Mouse (Mus musculus) frontal cortex, adult (tissue): ENCODE results near the gene Map3k7.
"Not testable (repeated sequence)": the region's sequence is repeated elsewhere in the genome, so short reads cannot be mapped to it uniquely, and the experiment has no call there.

Experiments
- ATAC-seq: cut with Nextera tagmentation; 2 replicates; pipeline ENCODE4 v1.9.2; 2017; ENCODE audit warnings: mild to moderate bottlenecking, moderate library complexity, mixed read lengths; ENCODE audit not compliant: low TSS enrichment

The Map3k7 gene

GRCm38 (mm10) chr4:31993386-31993785 is 29.5 kb downstream of the Map3k7 start:
- ATAC-seq = no peak

DNA sequence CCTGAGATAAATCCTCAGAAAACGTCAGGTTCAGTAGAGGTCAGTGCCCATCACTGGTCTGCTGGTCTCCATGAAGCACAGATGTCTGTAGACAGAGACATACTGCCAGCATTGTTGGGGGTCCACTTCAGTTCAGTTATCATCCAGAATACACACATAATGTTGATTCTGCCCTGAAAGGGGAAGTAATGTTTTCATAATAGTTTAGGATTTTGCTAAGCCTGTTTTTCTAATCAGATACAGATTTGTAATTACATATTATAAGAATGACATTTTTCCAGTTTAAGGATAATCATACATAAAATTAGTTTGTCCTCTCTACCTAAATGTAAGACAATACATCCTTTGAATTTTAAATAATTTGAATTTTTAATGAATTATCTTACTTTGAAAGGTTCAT is 30.0 kb downstream of the Map3k7 start:
- no peak for ATAC-seq

DNA sequence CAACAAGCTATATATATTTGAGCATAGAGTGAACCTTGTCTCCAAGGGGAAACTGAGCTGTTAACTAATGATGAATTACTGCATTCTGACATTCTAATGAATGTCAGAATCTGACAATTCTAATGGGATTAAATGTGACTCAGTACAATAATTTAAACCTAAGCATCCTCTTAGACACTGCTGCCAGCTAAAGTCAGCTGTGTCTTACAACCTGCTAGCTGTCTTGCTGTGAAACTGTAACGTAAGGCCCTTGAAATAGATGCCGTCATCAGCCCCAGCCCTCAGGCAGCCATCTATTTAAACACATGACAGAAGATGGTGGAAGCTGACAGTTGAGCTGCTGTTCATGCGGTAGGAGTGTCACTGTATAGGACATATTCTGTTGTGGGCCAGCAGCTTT is 37.6 kb downstream of the Map3k7 start:
- ATAC-seq = no peak

DNA sequence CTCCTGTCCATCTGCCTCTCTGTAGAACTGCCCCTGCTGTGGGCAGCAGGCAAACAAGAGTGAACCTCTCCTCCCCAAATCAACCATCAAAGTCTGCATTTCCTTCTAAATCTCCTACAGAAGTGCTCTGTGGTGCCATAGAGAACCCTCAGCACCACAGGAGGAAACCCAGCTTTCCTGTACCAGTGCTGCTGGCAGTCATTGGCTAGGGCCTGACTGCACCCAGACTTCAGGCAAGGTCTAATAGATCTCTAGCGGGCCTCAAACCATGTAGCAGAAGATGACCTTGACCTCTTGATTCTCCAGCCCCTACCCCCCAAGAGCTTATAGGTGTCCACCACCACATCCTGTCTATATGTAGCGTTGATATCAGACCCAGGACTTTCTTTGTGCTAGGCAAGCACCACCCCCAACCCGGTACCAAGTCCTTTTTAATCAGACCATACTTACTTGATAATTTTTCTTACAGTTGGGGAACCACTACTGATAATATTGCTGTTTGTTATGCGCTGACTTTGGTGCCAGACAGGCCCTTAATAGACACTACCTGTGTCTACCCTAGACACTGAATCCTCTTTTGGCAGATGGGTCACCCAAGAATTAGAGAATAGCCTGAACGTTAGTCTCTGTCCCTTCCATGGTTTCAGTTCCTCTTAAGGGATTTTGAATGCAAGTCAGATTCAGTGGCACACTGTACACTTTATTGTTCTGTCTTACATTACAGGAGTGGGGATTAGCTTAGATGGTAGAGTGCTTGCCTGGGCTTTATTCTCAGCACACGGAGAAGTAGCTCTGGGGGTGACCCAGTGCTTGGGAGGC is 41.1 kb downstream of the Map3k7 start:
- no peak for ATAC-seq

DNA sequence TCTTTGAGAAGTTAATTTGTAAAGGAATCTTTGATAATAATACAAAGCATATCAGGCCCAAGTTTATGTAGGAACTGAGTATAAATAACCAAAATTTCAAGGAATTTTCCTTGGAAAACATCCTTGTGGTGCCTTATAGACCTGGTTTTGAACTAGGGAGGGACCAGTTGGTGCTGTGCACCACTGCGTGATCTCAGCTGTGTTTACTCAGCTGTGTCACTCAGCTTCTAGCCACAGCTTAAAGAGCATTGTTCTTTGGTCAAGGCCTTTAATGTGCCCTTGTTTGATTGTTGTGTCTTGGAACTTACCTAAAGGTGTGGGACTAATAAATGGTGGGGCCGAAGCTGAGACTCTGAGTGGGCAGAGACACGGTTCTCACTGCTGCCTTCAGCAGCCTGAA is 43.3 kb downstream of the Map3k7 start:
- ATAC-seq = no peak

GRCm38 (mm10) chr4:32008095-32008494 is 44.2 kb downstream of the Map3k7 start:
- no peak for ATAC-seq

DNA sequence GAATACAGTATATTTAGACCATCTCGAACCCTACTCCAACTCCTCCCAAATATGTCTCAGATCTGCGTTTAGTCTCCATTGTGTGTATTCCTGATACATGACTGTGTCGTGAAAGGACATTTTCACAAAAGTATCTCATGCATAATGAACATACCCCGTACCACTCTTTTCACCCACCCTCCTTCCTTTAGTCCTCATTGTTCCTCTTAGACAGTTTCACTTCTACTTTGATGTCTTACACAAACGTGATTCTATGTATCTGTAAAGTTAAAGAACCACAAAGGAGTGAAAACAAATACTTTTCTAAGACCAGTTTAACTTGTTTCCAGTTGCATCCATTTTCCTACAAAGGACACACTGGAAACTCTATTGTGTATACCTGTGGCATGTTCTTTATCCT is 46.9 kb downstream of the Map3k7 start:
- no peak for ATAC-seq

DNA sequence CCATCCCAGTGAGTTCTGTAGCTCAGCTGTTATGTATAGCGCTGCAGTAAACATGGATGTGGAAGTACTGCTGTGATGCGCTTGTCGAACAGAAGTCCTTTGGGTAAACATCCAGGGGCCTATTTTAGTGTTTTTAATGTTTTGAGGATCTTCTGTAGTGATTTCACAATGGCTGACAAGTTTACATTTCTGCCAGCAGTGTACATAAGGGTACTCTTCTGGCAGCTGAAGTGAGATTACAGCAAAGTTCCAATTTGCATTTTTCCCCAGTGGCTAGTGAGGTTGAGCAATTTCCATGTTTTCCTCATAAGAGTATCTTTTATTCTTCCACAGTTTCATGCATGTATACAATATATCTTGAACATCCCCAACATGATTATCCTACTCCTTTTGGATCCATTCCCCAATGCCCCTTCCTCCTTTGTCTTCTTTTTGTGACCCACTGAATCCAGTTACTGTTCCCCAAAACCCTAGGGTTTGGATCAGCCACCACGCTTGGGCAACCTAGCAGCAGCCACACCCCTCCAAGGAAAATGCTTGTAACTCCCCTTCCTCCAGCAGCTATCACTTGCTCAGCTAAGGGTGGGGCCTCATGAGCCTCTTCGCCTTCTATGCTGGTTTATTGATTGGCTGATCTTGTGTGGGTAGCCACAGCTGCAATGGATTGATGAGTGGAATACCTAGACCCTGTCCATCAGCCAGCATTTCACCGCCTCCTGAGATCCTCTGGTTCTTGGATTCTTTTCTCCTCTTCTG is 47.5 kb downstream of the Map3k7 start:
- ATAC-seq = no peak

DNA sequence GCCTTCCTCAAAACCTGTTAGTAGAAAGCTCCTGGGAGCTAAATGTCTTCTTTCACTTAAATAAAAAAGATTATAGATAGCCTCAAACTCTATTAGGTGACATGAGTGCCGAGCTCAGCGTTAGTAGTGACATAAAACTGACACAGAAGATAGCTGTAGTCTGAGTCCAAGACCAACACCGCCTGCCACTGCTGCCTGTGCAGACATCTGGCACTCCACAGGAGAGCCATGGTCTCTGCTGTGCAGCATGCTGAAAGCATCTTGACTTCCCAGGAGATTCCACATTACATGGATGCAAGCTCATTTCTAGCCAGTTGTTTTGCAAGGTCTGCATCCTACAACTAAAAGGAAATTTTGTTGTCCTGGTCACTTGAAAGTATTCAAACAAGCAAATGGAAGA is 57.2 kb downstream of the Map3k7 start:
- no peak for ATAC-seq

DNA sequence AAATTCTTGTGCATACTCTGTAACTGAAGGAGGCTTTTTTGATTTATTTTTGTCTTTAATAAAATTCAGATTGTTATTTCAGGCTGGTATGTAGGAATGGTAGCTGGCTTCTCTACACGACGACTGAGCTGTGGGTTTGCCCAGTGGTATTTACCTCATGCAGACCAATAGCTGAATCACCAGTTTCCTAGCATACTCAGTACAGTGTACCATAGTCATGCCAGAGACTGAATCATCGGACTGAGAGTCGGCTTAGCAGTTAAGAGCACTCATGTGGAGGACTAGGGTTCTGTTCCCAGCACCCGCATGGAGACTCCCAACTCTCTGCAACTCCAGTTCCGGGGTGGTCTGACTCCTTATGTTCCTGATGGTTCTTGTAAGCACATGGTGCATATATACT is 58.4 kb downstream of the Map3k7 start:
- no peak for ATAC-seq

DNA sequence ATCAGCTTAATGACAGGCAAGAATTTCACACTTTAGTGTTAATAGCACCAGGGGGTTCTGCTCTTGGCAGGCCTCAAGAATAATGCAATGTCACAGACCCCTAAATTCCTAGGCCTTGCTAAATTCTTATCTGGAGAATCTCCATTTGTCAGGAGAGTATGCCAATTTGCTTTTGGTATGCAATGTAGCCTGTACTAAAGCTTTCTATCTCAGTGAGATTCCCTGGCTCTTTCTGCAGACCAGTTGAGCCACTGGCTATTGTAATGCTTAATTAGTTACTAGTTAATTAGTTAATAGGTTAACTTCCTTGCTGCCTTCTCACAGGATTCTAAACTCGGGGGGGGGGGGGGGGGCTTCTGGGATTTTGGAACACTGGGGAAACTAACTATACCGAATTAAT is 60.3 kb downstream of the Map3k7 start:
- not testable (repeated sequence) for ATAC-seq

DNA sequence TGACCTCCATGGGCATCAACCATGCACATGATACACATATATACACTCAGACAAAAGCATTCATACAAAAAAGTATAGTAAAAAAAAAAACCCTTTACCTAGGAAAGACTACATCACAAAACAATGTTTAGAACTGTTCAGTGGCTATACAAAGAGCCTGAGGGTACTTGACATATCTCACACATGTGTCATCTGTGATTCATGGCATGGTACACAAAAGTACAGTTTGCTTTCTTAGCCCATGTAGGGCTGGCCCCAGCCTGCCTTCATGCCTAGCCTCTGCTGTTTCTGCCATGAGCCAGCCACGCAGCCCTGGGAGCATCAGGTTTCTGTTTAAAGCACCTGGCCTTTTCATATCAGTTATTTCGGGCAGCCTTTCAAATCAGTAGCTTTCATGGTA is 61.2 kb downstream of the Map3k7 start:
- ATAC-seq = no peak

DNA sequence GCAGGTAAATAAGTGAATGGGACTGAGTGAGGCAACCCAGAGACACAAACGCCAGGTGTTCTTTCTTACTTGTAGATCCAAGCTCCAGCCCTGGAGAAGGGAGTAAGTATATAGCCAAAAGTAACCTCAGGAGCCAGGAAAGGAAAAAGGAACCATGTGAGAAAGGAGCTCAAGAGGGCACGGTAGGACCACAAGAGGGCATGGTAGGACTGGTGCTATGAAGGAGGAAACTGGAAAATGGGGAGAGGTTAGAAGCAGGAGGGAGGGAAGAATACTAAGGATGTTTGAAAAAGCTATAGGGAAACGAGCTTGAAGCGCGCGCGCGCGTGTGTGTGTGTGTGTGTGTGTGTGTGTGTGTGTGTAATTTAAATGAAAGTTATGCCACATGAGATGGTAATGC is 63.2 kb downstream of the Map3k7 start:
- ATAC-seq = peak; percentile 38; the same call in 1 of the 2 replicates

DNA sequence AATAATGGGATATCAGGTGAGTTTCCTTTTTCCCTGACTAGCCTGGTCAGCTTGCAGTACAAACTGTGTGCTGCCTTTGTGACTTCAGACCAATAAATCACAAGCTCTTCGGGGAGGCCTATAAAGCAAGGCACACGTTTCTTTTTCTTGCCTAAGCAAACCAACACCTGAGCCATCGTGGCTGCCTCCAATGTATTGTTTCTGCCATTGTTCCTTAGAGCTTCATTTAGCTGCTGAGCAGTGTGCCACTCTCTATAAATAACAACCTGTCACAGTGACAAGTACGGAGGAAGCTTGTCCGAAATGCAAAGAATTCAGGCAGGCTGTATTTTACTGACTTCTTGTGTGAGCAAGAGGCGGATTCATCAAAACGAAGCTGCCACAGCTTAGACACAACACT is 73.4 kb downstream of the Map3k7 start:
- peak; percentile 34; the same call in 1 of the 2 replicates for ATAC-seq

GRCm38 (mm10) chr4:32041741-32042452 is 78.0 kb downstream of the Map3k7 start:
- no peak for ATAC-seq

GRCm38 (mm10) chr4:32045234-32045633 is 81.3 kb downstream of the Map3k7 start:
- ATAC-seq = no peak

GRCm38 (mm10) chr4:32049824-32050223 is 85.9 kb downstream of the Map3k7 start:
- ATAC-seq = no peak

- no peak for ATAC-seq
Observed at GRCm38 (mm10) chr4:32053171-32053570, 89.3 kb downstream of the Map3k7 start.

GRCm38 (mm10) chr4:32055151-32056052 is 91.5 kb downstream of the Map3k7 start:
- ATAC-seq = peak; percentile 91

GRCm38 (mm10) chr4:32056441-32056840 is 92.5 kb downstream of the Map3k7 start:
- ATAC-seq = no peak

DNA sequence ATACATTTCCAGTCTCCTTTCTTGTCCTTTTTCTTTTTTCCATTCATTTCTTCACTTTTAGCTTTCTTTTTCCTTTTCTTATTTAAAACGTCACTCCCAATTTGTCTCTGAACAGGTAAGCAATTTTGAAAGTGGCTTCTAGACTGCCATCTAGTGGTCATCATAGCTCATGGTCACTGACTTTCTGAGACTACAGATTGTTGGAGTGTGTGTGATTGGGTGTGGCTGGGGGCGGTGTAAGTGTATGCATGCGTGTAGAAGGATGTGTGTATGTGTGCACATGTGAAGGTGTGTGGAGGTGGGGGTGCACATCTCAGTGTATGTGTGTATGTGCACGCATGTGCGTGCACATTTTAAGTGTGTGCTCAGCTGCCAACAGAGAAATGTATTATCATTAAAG is 93.2 kb downstream of the Map3k7 start:
- peak; percentile 25; the same call in 1 of the 2 replicates for ATAC-seq
